Mouse (Mus musculus) forebrain, embryonic 14.5 days (tissue): ENCODE measurements around the gene Hbb-y. TPM values are rescaled to one million over a fixed set of nuclear protein-coding genes. Genes with fewer than 3 reads are reported as not detected.

ENCODE experiments used
- ATAC-seq: fragments of 200-750 bp; cut with Nextera tagmentation; 2 replicates; pipeline ENCODE4 v1.8.0; 2017; ENCODE audit warnings: mild to moderate bottlenecking, moderate library complexity
- DNase-seq: peaks from one replicate; pipeline ENCODE4 v3.0.0-alpha.2; 2015; ENCODE audit warnings: low spot score
- H3K27ac ChIP-seq: fragments of 300-500 bp; sonication (generic); 2 replicates; pipeline ENCODE4 v1.5.1; 2014; ENCODE audit warnings: low read depth, mild to moderate bottlenecking, control low read depth, low read length, moderate library complexity
- H3K27me3 ChIP-seq: fragments of 300-500 bp; sonication (generic); replicated peaks from 2 replicates; pipeline ENCODE4 v1.6.1; 2014; ENCODE audit warnings: low read length, control low read depth, mixed read lengths; ENCODE audit not compliant: control insufficient read depth, insufficient read depth
- H3K36me3 ChIP-seq: fragments of 300-500 bp; sonication (generic); 2 replicates; pipeline ENCODE4 v1.6.1; 2014; ENCODE audit warnings: low read length, control low read depth; ENCODE audit not compliant: control insufficient read depth, insufficient read depth
- H3K4me1 ChIP-seq: fragments of 300-500 bp; sonication (generic); 2 replicates; pipeline ENCODE4 v1.6.1; 2014; ENCODE audit warnings: antibody characterized with exemption, low read length, control low read depth; ENCODE audit not compliant: control insufficient read depth, insufficient read depth
- H3K4me2 ChIP-seq: fragments of 300-500 bp; sonication (generic); 2 replicates; pipeline ENCODE4 v1.6.1; 2014; ENCODE audit warnings: mild to moderate bottlenecking, control low read depth, low read length
- H3K4me3 ChIP-seq: fragments of 300-500 bp; sonication (generic); 2 replicates; pipeline ENCODE4 v1.5.1; 2014; ENCODE audit warnings: low read depth, low read length, control low read depth
- H3K9ac ChIP-seq: fragments of 300-500 bp; sonication (generic); 2 replicates; pipeline ENCODE4 v1.6.1; 2014; ENCODE audit warnings: mild to moderate bottlenecking, low read length, control low read depth, moderate library complexity
- H3K9me3 ChIP-seq: fragments of 300-500 bp; sonication (generic); replicated peaks from 2 replicates; pipeline ENCODE4 v1.6.1; 2016; ENCODE audit warnings: low read length, control low read depth, mixed read lengths; ENCODE audit not compliant: control insufficient read depth
- WGBS: fragments of 180-500 bp; shearing (Covaris S2); extraction: QIAGEN DNeasy Blood & Tissue Kit; methylation state at CpG from one replicate; pipeline ENCODE4 v1.1.7; 2014; 5-methylcytosine and 5-hydroxymethylcytosine counted together
- polyA plus RNA-seq: library from polyadenylated mRNA; unstranded; fragments of >200 nt; fragmentation: Nextera tagmentation; extraction: Ambion mirVana; gene quantifications from 2 replicates; pipeline ENCODE4 v1.2.1, GENCODE M21; 2014

Hbb-y gene
- polyA plus RNA-seq, result 152 and 669 TPM in 2 replicates

GRCm38 (mm10) chr7:103853090-103853489 is at the start of gene Hbb-y:
Gene Hbb-y (minus strand): TSS chr7:103853216.
- H3K36me3 ChIP-seq, result no peaks in the 10 kb centered on the region
- DNase-seq, result no peak

GRCm38 (mm10) chr7:103894385-103894784 is 41.4 kb upstream of the Hbb-y start, which contains the start of gene Olfr64:
Gene Olfr64 (minus strand): TSS chr7:103894485.
- DNase-seq (no peak), ATAC-seq (no peak)
- Histone ChIP-seq H3K36me3 (no peaks in the 10 kb centered on the region), H3K4me2 (no peak within 1 kb of the TSS), H3K27ac (no peak within 1 kb of the TSS), H3K4me3 (no peak within 1 kb of the TSS), H3K9ac (no peak within 1 kb of the TSS), H3K27me3 (no peaks in the 10 kb centered on the region), H3K4me1 (no peaks in the 10 kb centered on the region), H3K9me3 (no peaks in the 10 kb centered on the region)
- 86% methylated on average over 1 of the region's 1 CpGs for WGBS

More at GRCm38 (mm10) chr7:103853090-103853489, at the start of gene Hbb-y:
- Histone ChIP-seq H3K9me3 (no peaks in the 10 kb centered on the region), H3K27ac (no peak within 1 kb of the TSS), H3K27me3 (no peaks in the 10 kb centered on the region), H3K4me2 (no peak within 1 kb of the TSS), H3K4me1 (no peaks in the 10 kb centered on the region), H3K9ac (no peak within 1 kb of the TSS), H3K4me3 (no peak within 1 kb of the TSS)
- no peak for ATAC-seq
- 69% methylated on average over 2 of the region's 2 CpGs for WGBS

DNA sequence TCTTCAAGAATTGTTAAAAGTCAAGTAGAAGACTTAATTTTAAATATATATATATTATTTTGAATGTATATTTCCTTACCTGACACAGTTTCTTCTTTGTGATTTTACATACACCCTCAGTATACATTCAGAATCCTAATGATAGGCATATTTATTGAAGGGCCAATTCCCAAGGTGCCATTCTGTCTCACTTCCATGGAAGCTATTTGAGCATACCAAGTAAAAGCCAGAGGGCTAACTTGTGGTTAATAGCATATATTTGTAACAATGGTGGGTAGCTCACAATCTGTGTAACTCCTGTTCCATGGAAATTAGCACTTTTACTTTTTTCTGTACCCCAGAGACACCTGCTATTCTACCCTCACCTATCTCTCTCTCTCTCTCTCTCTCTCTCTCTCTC is 33.1 kb upstream of the Hbb-y start, which contains the start of gene Olfr66:
Gene Olfr66 (minus strand): TSS at position 101 of the 400 bp plus-strand sequence.
- Histone ChIP-seq H3K27me3 (no peaks in the 10 kb centered on the region), H3K9me3 (no peaks in the 10 kb centered on the region), H3K9ac (no peak within 1 kb of the TSS), H3K36me3 (no peaks in the 10 kb centered on the region), H3K27ac (no peak within 1 kb of the TSS), H3K4me3 (no peak within 1 kb of the TSS), H3K4me2 (no peak within 1 kb of the TSS), H3K4me1 (no peaks in the 10 kb centered on the region)
- DNase-seq (no peak), ATAC-seq (no peak)

- H3K9ac ChIP-seq, result no peak overlapping the region
- DNase-seq, result no peak
- no peaks in the 10 kb centered on the region for H3K27me3 ChIP-seq
- no peak overlapping the region for H3K4me3 ChIP-seq
- H3K36me3 ChIP-seq, result no peaks in the 10 kb centered on the region
- H3K4me2 ChIP-seq, result no peak overlapping the region
- ATAC-seq, result no peak
- no peaks in the 10 kb centered on the region for H3K9me3 ChIP-seq
- no peak overlapping the region for H3K27ac ChIP-seq
- H3K4me1 ChIP-seq, result no peaks in the 10 kb centered on the region
- 88% methylated on average over 2 of the region's 2 CpGs for WGBS
Measured at GRCm38 (mm10) chr7:103877093-103877492, 24.1 kb upstream of the Hbb-y start.

DNA sequence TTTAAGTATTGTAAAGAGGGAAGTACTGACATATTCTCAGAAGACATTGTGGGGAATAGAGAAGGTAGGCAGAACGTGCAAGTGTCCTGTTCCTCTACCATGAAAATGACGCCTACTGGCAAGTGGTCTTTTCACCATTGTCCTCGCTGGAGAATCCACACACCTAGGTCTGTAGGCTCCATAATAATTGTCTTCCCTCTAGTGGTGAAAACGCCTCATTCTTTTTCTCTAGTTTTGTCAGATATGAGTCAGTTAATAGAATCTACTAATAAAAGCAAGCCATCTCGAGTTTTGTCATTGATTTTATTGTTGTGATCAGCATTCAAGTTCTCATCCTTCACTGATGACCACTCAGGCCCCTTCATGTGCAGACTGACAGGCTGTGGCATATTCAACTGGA is 21.4 kb upstream of the Hbb-y start:
- H3K36me3 ChIP-seq, result no peaks in the 10 kb centered on the region
- no peak overlapping the region for H3K9ac ChIP-seq
- WGBS, result 51% methylated on average over 5 of the region's 5 CpGs
- no peaks in the 10 kb centered on the region for H3K9me3 ChIP-seq
- no peak overlapping the region for H3K4me3 ChIP-seq
- no peak for ATAC-seq
- no peaks in the 10 kb centered on the region for H3K4me1 ChIP-seq
- no peak overlapping the region for H3K4me2 ChIP-seq
- H3K27ac ChIP-seq, result no peak overlapping the region
- no peaks in the 10 kb centered on the region for H3K27me3 ChIP-seq
- peak; percentile 0 for DNase-seq

DNA sequence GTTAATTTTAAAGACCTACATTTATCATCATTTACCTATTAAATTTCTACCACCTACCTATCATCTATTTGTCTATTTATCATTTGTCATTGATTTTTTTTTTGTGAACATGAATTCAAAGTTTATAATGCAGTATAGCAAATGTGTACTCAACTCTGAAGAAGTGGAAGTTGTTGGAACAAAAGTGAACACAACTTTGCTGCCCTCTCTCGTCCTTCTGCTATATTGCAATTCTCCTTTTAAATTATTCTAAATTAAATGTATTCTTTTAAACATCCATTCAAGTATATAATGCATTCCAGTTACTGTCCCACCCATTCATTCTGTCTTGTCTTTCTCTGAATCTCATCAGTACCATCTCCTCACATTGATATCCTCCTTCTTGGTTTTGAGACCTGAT is 20.0 kb upstream of the Hbb-y start:
- no peaks in the 10 kb centered on the region for H3K27me3 ChIP-seq
- no peak overlapping the region for H3K4me2 ChIP-seq
- DNase-seq, result peak; percentile 36

DNA sequence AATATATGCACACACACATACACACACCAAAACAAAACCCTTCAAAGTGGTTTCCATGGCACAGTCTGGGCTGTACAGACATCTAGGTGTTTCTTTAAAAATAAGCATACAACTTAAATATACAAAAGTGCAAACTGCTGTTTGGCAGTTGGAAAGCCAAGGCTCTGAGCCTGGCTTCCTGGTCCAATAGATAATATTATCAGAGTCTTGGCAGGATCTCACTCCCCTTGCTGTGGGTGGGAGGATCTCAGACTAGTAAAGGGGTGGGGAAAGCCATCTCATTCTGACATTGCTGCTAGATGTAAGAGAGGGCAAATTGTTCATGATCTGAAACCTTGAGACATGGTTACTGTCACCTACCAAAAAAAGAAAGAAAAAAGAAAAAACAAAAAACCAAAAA is 17.7 kb upstream of the Hbb-y start:
- DNase-seq (no peak), ATAC-seq (no peak)
- no peak overlapping the region for H3K4me2 ChIP-seq
- no peaks in the 10 kb centered on the region for H3K27me3 ChIP-seq
- no peak overlapping the region for H3K9ac ChIP-seq
- H3K4me1 ChIP-seq, result no peaks in the 10 kb centered on the region
- no peaks in the 10 kb centered on the region for H3K36me3 ChIP-seq
- H3K4me3 ChIP-seq, result no peak overlapping the region
- H3K27ac ChIP-seq, result no peak overlapping the region
- H3K9me3 ChIP-seq, result no peaks in the 10 kb centered on the region

More for the DNA sequence above, 20.0 kb upstream of the Hbb-y start:
- H3K9me3 ChIP-seq, result no peaks in the 10 kb centered on the region
- H3K4me1 ChIP-seq, result no peaks in the 10 kb centered on the region
- ATAC-seq, result no peak
- H3K36me3 ChIP-seq, result no peaks in the 10 kb centered on the region
- no peak overlapping the region for H3K4me3 ChIP-seq
- H3K27ac ChIP-seq, result no peak overlapping the region
- WGBS, result 11% methylated on average over 1 of the region's 1 CpGs
- H3K9ac ChIP-seq, result no peak overlapping the region

- Histone ChIP-seq H3K27me3 (no peaks in the 10 kb centered on the region), H3K27ac (no peak overlapping the region), H3K9me3 (no peaks in the 10 kb centered on the region), H3K36me3 (no peaks in the 10 kb centered on the region), H3K4me3 (no peak overlapping the region), H3K4me1 (no peaks in the 10 kb centered on the region), H3K9ac (no peak overlapping the region), H3K4me2 (no peak overlapping the region)
- ATAC-seq (no peak), DNase-seq (no peak)
Measured at GRCm38 (mm10) chr7:103865716-103866115, 12.7 kb upstream of the Hbb-y start.

DNA sequence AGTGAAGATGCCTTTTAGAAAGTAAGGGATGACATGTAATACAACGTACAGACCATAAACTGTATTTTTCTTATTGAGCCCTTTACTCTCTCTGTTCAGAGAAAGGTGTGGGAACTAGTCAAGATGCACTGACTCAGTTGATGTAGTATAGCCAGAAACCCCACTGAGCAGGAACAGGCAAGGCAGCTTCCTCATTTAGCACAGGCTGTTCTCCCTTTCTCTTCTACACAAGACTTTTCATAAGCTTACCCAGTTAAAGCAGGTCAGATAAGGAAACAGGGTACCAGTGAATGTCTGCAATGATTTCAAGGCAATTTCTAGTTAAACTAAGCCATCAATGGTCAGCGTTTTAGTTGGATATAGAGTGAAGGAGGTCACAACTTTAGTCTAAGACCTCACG is 8.5 kb upstream of the Hbb-y start:
- H3K4me1 ChIP-seq, result no peaks in the 10 kb centered on the region
- ATAC-seq, result no peak
- H3K27ac ChIP-seq, result no peak overlapping the region
- H3K9ac ChIP-seq, result no peak overlapping the region
- no peaks in the 10 kb centered on the region for H3K9me3 ChIP-seq
- no peak overlapping the region for H3K4me3 ChIP-seq
- no peak overlapping the region for H3K4me2 ChIP-seq
- DNase-seq, result no peak
- no peaks in the 10 kb centered on the region for H3K36me3 ChIP-seq
- H3K27me3 ChIP-seq, result no peaks in the 10 kb centered on the region
- 83% methylated on average over 3 of the region's 3 CpGs for WGBS
